Mouse (Mus musculus): ENCODE data around the gene Sccpdh.
"Not testable (repeated sequence)": the region's sequence is repeated elsewhere in the genome, so short reads cannot be mapped to it uniquely, and the experiment has no call there.

The Sccpdh gene

GRCm38 (mm10) chr1:179668836-179669537, 977 bp downstream of the Sccpdh start:
- DNase-seq = no peak

- no peak for DNase-seq
These were observed 6.3 kb downstream of the Sccpdh start for GRCm38 (mm10) chr1:179674355-179674754.

- no peak for DNase-seq
These were observed 9.0 kb downstream of the Sccpdh start for GRCm38 (mm10) chr1:179677031-179677430.

GRCm38 (mm10) chr1:179679326-179679725, 11.3 kb downstream of the Sccpdh start:
- no peak for DNase-seq

- not testable (repeated sequence) for DNase-seq
These were observed 14.7 kb downstream of the Sccpdh start for GRCm38 (mm10) chr1:179682753-179683152.

- no peak for DNase-seq
These were observed 18.3 kb downstream of the Sccpdh start for GRCm38 (mm10) chr1:179686348-179686747.

- no peak for DNase-seq
These were observed 18.8 kb downstream of the Sccpdh start for GRCm38 (mm10) chr1:179686781-179687180.

- DNase-seq = no peak
These were observed 19.3 kb downstream of the Sccpdh start for GRCm38 (mm10) chr1:179687305-179687704.

- no peak for DNase-seq
These were observed 20.0 kb downstream of the Sccpdh start for GRCm38 (mm10) chr1:179687966-179688365.

- no peak for DNase-seq
These were observed 20.4 kb downstream of the Sccpdh start for GRCm38 (mm10) chr1:179688415-179688814.

GRCm38 (mm10) chr1:179688914-179689313, 20.9 kb downstream of the Sccpdh start:
- no peak for DNase-seq

- DNase-seq = no peak
These were observed 21.5 kb downstream of the Sccpdh start for GRCm38 (mm10) chr1:179689479-179689878.

- no peak for DNase-seq
These were observed 36.1 kb downstream of the Sccpdh start for GRCm38 (mm10) chr1:179704150-179704549.

GRCm38 (mm10) chr1:179705154-179705553, 37.1 kb downstream of the Sccpdh start:
- no peak for DNase-seq

GRCm38 (mm10) chr1:179709390-179709789, 41.4 kb downstream of the Sccpdh start:
- DNase-seq = no peak

GRCm38 (mm10) chr1:179710739-179711138, 42.7 kb downstream of the Sccpdh start:
- no peak for DNase-seq

- no peak for DNase-seq
These were observed 44.6 kb downstream of the Sccpdh start for GRCm38 (mm10) chr1:179712658-179713057.

GRCm38 (mm10) chr1:179713367-179713766, 45.4 kb downstream of the Sccpdh start:
- no peak for DNase-seq

GRCm38 (mm10) chr1:179715289-179715688, 47.3 kb downstream of the Sccpdh start:
- DNase-seq = not testable (repeated sequence)

GRCm38 (mm10) chr1:179715786-179716185, 47.8 kb downstream of the Sccpdh start:
- no peak for DNase-seq

- no peak for DNase-seq
These were observed 54.9 kb downstream of the Sccpdh start for GRCm38 (mm10) chr1:179722811-179723469.

GRCm38 (mm10) chr1:179728661-179729060, 60.7 kb downstream of the Sccpdh start:
- DNase-seq = no peak

GRCm38 (mm10) chr1:179731391-179731790, 63.4 kb downstream of the Sccpdh start:
- no peak for DNase-seq

Data from kidney, adult 18-20 months (tissue).